Mouse (Mus musculus): ENCODE data around the gene Cd151. TPM values are rescaled to one million over a fixed set of nuclear protein-coding genes. Genes with fewer than 3 reads are reported as not detected.

Cd151 gene
- polyA plus RNA-seq, 1 experiment from 2014 or later: 23.0 TPM

DNA sequence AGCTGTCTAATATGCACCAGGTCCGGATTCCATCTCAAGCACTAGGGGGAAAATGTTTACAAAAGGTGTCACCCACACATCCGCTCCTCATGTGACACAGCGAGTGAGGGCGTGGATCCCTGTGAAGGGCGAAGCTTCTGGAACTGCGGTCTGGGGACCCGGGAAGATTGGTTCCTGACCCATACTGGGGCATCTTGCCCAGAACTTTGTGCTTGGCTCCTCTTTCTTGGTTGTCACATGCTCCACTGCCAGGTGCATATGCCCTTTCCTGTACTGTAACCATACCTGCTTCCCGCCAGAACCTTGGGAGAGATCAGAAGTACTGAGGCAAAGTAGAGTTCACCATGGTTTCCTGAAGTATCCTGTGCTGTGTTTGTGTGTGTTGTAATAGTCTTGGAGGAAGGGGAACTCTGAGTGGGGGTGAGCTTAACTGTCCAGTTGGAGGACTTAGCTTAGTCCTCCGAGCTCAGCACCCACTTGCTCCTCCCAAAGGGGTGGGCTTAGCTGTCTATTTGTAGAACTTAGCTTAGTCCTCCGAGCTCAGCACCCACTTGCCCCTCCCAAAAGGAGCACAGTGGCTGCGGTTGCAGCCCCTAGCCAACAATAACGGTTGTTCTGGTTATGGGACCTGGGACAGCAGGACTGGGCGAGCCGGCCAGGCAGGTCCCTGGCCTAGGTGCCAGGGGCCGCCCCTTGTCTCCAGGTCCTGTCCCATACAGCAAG, 6.6 kb upstream of the Cd151 start, which contains the start of gene Cracr2b:
Gene Cracr2b (plus strand): TSS at position 704 of the 723 bp plus-strand sequence.
- WGBS: 78% methylated on average over 15 of the region's 15 CpGs
- Histone ChIP-seq H3K4me3 (ENCODE audit: low read length) (peak within 1 kb of the TSS; percentile 46), H3K4me1 (ENCODE audit: control insufficient read depth, insufficient read depth, low read depth, low read length) (peaks cover 22% of the 10 kb centered on the region), H3K9me3 (ENCODE audit: control insufficient read depth, low read length) (no peaks in the 10 kb centered on the region), H3K4me2 (ENCODE audit: low read length) (peak within 1 kb of the TSS; percentile 81), H3K27ac (ENCODE audit: low read depth, low read length) (no peak within 1 kb of the TSS), H3K27me3 (replicated peaks; ENCODE audit: control insufficient read depth, insufficient read depth, low read length) (peaks cover 50% of the 10 kb centered on the region), H3K36me3 (ENCODE audit: control insufficient read depth, insufficient read depth, low read length) (peaks cover 3% of the 10 kb centered on the region; the same call in 1 of the 2 replicates), H3K9ac (ENCODE audit: low read depth, low read length) (peak within 1 kb of the TSS; percentile 65)
- ATAC-seq: no peak

DNA sequence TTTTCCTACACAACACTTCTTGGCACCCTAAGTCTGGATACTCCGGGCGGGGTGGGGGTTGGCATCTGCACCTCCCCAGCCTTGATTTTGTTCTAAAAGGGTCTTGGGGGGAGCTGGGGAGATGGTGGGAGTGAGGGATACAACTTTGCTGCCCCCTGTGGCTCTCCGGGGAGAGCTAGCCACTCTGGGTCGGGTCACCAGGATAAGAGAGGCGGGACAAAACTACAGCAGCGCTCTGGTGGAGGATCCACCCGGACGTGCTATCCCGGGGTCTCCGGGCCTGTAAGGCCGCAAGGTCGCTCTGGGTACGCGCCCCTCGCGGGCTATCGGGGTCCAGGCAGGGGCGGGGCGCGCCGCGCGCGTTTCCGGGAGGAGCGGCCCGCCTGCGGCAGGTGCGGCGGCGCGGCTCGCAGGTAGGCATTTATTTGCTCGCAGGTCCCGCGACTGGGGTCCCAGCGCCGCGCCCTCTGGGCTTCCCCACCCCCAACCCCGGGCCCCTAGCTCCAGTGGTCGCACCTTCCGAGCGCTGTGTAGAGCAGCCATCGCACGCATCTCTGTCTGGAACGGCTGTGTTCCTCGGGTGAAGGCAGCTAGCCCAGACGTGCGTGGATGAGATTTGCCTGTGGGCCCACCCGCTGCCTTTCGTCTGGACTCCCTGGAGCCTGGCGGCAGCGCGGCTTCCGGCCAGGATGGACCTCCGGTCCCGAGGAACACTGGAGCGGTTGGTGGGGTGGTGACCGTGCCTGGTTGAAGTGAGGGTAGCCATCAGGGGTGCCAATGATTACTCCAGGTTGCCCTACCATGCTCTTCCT, 5.5 kb upstream of the Cd151 start:
- Histone ChIP-seq H3K4me3 (ENCODE audit: low read length) (peak overlapping the region; percentile 46), H3K36me3 (ENCODE audit: control insufficient read depth, insufficient read depth, low read length) (peaks cover 3% of the 10 kb centered on the region; the same call in 1 of the 2 replicates), H3K27me3 (replicated peaks; ENCODE audit: control insufficient read depth, insufficient read depth, low read length) (peaks cover 56% of the 10 kb centered on the region), H3K4me2 (ENCODE audit: low read length) (peak overlapping the region; percentile 81), H3K4me1 (ENCODE audit: control insufficient read depth, insufficient read depth, low read depth, low read length) (peaks cover 16% of the 10 kb centered on the region), H3K9ac (ENCODE audit: low read depth, low read length) (peak overlapping the region; percentile 65), H3K9me3 (ENCODE audit: control insufficient read depth, low read length) (no peaks in the 10 kb centered on the region), H3K27ac (ENCODE audit: low read depth, low read length) (no peak overlapping the region)
- no peak for ATAC-seq
- WGBS: 2% methylated on average over 48 of the region's 59 CpGs

DNA sequence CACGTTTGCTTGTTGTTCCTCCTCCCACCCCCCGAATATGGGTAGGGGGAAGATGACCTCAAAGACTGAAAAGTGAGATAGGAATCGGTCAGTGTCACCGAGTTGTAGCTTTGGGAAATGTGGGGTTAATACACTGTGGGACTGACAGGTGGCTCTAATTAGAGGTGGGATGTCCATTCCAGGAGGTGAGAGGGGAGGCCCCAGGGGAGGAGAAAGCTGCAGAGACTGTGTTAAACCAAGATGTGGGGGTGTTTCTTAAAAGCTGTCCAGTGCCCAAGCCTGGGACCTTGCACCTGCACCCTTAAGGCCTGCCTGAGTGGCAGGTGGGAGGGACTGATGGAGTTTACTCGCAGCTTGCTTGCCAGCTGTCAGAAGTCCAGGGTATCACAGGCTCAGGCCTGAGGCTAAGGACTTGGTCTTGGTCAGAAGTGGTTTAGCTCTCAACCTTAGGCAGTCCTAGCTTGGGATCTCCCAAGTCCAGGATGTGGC, 4.8 kb upstream of the Cd151 start:
- peak overlapping the region; percentile 46 for H3K4me3 ChIP-seq (ENCODE audit: low read length)
- H3K4me2 ChIP-seq (ENCODE audit: low read length): peak overlapping the region; percentile 81
- H3K27ac ChIP-seq (ENCODE audit: low read depth, low read length): no peak overlapping the region
- H3K9ac ChIP-seq (ENCODE audit: low read depth, low read length): no peak overlapping the region
- H3K27me3 ChIP-seq (replicated peaks; ENCODE audit: control insufficient read depth, insufficient read depth, low read length): peaks cover 58% of the 10 kb centered on the region
- H3K9me3 ChIP-seq (ENCODE audit: control insufficient read depth, low read length): no peaks in the 10 kb centered on the region
- no peak for ATAC-seq
- peaks cover 23% of the 10 kb centered on the region for H3K4me1 ChIP-seq (ENCODE audit: control insufficient read depth, insufficient read depth, low read depth, low read length)
- 18% methylated on average over 5 of the region's 5 CpGs for WGBS
- peaks cover 3% of the 10 kb centered on the region; the same call in 1 of the 2 replicates for H3K36me3 ChIP-seq (ENCODE audit: control insufficient read depth, insufficient read depth, low read length)

DNA sequence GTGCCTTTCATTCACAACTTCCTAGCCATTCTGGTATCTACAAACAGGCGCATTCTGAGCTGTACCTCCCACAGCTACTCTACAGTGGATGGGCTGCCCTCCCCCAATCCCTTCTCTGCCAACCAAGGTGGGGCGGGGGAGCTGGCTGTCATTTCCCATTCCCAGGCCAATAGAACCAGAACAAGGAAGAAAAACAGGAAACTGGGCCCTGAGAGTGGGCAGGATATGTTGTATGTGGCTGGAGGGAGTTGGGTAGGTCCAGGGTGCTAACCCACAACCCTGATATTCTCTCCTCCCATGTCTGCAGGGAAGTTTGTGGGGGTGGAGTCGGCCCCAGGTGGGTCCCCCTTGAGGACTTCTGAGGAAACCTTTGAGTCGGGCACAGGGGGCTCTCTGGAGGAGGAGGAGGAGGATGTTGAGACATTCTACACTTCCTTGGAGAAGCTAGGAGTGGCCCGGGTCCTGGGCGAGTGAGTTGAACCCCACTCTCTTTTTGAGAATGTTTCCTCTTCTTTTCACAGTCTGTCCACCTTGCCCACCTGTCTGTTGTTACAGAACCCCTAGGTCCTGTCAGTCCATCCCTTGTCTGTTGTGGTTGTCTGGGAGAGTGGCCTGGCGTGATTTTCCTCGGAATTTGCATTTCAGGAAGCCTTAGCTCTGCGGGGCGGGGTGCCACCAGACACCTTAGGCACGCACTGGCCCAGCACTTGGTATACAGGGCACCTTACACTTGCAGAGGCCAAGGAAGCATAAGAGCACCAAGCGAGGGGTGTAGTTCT, 3.2 kb upstream of the Cd151 start:
- 22% methylated on average over 12 of the region's 12 CpGs for WGBS
- Histone ChIP-seq H3K27ac (ENCODE audit: low read depth, low read length) (no peak overlapping the region), H3K4me2 (ENCODE audit: low read length) (peak overlapping the region; percentile 34), H3K36me3 (ENCODE audit: control insufficient read depth, insufficient read depth, low read length) (peaks cover 3% of the 10 kb centered on the region; the same call in 1 of the 2 replicates), H3K9ac (ENCODE audit: low read depth, low read length) (no peak overlapping the region), H3K9me3 (ENCODE audit: control insufficient read depth, low read length) (no peaks in the 10 kb centered on the region), H3K4me3 (ENCODE audit: low read length) (peak overlapping the region; percentile 13), H3K27me3 (replicated peaks; ENCODE audit: control insufficient read depth, insufficient read depth, low read length) (peaks cover 58% of the 10 kb centered on the region), H3K4me1 (ENCODE audit: control insufficient read depth, insufficient read depth, low read depth, low read length) (peaks cover 35% of the 10 kb centered on the region)
- no peak for ATAC-seq

DNA sequence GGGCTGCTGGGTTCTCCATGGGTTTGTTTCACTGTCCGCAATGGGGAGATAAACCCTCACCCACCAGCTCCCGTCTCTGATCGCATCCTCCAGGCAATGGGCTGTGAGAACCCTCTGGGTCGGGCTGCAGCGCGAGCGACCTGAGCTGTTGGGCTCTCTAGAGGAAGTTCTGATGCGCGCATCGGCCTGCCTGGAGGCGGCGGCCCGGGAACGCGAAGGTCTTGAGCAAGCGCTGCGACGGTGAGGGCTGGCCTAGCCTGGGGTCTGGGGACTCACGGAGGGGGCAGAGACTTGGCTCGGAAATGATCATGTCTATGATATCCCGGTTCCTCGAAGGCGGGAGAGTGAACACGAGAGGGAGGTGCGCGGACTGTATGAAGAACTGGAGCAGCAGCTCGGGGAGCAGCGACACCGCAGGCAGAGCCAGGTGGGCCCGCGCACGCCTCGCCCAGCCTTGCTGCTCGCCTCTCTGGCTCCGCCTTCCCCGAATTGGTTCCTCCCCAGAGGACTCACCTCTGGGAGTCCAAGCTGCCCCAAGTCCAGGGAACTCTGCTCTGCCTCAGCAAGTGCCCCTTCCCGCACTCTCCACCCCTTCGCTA, 2.5 kb upstream of the Cd151 start:
- Histone ChIP-seq H3K27me3 (replicated peaks; ENCODE audit: control insufficient read depth, insufficient read depth, low read length) (peaks cover 58% of the 10 kb centered on the region), H3K9me3 (ENCODE audit: control insufficient read depth, low read length) (no peaks in the 10 kb centered on the region), H3K36me3 (ENCODE audit: control insufficient read depth, insufficient read depth, low read length) (peaks cover 3% of the 10 kb centered on the region; the same call in 1 of the 2 replicates), H3K4me2 (ENCODE audit: low read length) (peak overlapping the region; percentile 34), H3K27ac (ENCODE audit: low read depth, low read length) (no peak overlapping the region), H3K9ac (ENCODE audit: low read depth, low read length) (peak overlapping the region; percentile 18), H3K4me3 (ENCODE audit: low read length) (peak overlapping the region; percentile 16), H3K4me1 (ENCODE audit: control insufficient read depth, insufficient read depth, low read depth, low read length) (peaks cover 42% of the 10 kb centered on the region)
- WGBS: 8% methylated on average over 38 of the region's 38 CpGs
- no peak for ATAC-seq

DNA sequence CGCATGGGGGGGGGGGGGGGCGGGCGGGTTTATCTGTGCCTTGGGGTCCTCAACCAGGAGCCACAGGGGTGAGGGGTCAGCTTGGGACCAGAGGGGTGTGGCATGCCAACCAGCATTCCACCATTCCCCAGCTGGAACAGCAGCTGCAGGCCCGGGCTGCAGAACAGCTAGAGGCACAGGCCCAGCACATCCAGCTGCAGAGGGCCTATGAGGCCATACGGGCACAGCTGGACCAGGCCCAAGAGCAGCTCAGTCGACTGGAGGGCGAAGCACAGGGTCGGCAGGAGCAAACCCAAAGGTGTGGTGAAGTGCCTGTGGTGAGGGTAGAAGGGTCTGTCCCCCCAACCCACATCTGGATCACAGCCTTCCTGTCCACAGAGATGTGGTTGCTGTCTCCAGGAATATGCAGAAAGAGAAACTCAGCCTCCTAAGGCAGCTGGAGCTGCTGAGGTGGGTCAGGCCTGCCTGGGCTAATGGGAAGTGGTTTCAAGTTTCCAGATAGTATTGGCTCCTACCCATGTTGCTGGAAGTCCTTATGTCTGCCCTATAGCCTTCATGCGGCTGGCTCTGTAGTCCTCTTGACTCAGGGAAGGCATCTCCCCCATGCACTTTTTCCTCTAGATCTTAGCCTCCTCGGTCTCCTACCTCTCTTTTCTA, 1.7 kb upstream of the Cd151 start:
- ATAC-seq: no peak
- H3K4me3 ChIP-seq (ENCODE audit: low read length): no peak overlapping the region; the same call in 1 of the 2 replicates
- 51% methylated on average over 8 of the region's 10 CpGs for WGBS
- peaks cover 6% of the 10 kb centered on the region for H3K36me3 ChIP-seq (ENCODE audit: control insufficient read depth, insufficient read depth, low read length)
- H3K4me2 ChIP-seq (ENCODE audit: low read length): no peak overlapping the region
- H3K27me3 ChIP-seq (replicated peaks; ENCODE audit: control insufficient read depth, insufficient read depth, low read length): peaks cover 55% of the 10 kb centered on the region
- no peaks in the 10 kb centered on the region for H3K9me3 ChIP-seq (ENCODE audit: control insufficient read depth, low read length)
- H3K27ac ChIP-seq (ENCODE audit: low read depth, low read length): no peak overlapping the region
- peaks cover 47% of the 10 kb centered on the region for H3K4me1 ChIP-seq (ENCODE audit: control insufficient read depth, insufficient read depth, low read depth, low read length)
- no peak overlapping the region; the same call in 1 of the 2 replicates for H3K9ac ChIP-seq (ENCODE audit: low read depth, low read length)

DNA sequence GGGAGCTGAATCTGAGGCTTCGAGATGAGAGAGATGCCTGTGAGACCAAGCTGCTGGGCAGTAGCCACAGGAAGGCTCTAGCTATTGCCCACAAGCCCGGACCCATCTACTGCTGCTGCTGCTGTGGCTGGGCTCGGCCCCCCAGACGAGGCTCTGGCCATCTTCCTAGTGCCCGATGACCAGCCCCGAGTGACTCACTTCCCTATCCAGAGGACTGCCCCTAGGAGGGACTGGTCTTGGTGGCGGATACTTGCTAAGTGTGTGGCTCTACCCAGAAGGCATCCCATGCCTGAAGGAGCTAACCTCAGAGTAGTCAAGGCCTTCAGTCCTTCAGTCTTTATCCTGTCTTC, 1.2 kb upstream of the Cd151 start:
- Histone ChIP-seq H3K36me3 (ENCODE audit: control insufficient read depth, insufficient read depth, low read length) (peaks cover 9% of the 10 kb centered on the region), H3K4me1 (ENCODE audit: control insufficient read depth, insufficient read depth, low read depth, low read length) (peaks cover 47% of the 10 kb centered on the region), H3K27ac (ENCODE audit: low read depth, low read length) (no peak overlapping the region), H3K27me3 (replicated peaks; ENCODE audit: control insufficient read depth, insufficient read depth, low read length) (peaks cover 51% of the 10 kb centered on the region), H3K9me3 (ENCODE audit: control insufficient read depth, low read length) (no peaks in the 10 kb centered on the region), H3K4me2 (ENCODE audit: low read length) (no peak overlapping the region), H3K9ac (ENCODE audit: low read depth, low read length) (no peak overlapping the region), H3K4me3 (ENCODE audit: low read length) (no peak overlapping the region)
- ATAC-seq: no peak
- WGBS: 77% methylated on average over 7 of the region's 7 CpGs

DNA sequence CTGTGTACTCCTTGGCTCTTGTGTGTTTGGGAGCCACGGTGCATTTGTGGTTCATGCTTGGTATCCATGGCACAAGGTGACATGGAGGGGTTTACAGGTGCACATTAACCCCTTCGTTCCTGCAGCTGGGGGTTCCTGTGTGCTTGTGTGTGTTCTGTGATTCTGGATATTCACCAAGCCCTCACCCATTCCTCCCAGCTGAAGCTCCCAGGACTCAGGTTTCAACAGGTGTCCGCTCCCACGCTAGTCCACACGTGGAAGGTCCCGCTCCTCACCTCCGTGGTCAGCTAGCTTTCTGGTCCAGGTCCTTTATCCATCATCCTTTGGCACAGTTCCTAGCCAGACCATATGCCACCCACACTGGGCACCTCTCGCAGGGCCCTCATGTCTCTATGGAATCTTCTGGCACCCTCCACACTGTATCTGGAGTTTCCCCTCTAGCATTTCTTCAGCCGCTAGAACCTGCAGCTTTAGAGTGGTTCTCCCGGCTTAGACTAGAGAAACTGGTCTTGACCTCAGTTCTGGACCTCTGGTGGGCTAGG, 514 bp upstream of the Cd151 start:
- no peaks in the 10 kb centered on the region for H3K9me3 ChIP-seq (ENCODE audit: control insufficient read depth, low read length)
- H3K36me3 ChIP-seq (ENCODE audit: control insufficient read depth, insufficient read depth, low read length): peaks cover 12% of the 10 kb centered on the region
- H3K4me3 ChIP-seq (ENCODE audit: low read length): peak overlapping the region; percentile 72
- peaks cover 44% of the 10 kb centered on the region for H3K4me1 ChIP-seq (ENCODE audit: control insufficient read depth, insufficient read depth, low read depth, low read length)
- 63% methylated on average over 10 of the region's 10 CpGs for WGBS
- peak overlapping the region; percentile 89 for H3K9ac ChIP-seq (ENCODE audit: low read depth, low read length)
- no peak for ATAC-seq
- peak overlapping the region; percentile 81 for H3K4me2 ChIP-seq (ENCODE audit: low read length)
- H3K27me3 ChIP-seq (replicated peaks; ENCODE audit: control insufficient read depth, insufficient read depth, low read length): peaks cover 46% of the 10 kb centered on the region
- H3K27ac ChIP-seq (ENCODE audit: low read depth, low read length): no peak overlapping the region
